Mouse (Mus musculus): ENCODE results near the gene Luzp1. TPM values are rescaled to one million over a fixed set of nuclear protein-coding genes. Genes with fewer than 3 reads are reported as not detected.

Gene Luzp1
- total RNA-seq, 2 experiments from 2014 or later = 17.0 to 18.2 TPM

DNA sequence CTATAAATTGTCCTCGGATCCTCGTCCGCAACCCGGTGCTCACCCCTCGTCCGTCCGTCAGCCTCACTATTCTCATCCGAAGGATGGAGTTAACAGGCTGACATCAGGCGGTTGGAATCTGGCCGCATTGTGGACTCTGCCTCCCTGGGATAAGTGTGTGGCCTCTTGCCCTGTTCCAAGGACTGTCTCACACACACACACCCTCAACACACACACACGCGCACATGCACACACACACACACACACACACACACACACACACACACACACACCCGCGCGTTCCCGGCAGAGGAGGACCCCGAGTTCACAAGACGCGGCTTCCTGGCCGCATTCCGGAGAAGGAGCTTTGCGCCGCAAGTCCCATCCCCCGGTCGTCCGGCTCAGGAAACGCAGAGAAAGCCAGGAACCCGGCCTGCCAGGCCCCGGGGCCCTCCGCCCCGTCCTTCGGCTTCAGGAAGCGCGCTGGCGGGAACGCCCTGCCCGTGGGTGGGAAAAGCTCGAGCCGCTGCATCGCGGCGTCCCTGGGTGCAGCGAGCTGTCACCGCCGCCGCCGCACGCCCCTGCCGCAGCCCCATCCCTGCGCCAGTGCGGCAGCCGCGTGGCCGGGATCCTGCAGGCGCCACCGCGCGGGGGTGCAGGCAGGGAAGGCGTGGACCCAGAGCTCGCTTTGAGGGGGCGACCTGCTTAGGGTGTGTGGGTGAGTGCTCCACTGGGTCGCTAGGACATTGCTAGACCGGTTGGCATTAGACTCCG is 7.3 kb upstream of the Luzp1 start, which contains the start of gene 6030445D17Rik:
TSS of gene 6030445D17Rik (plus strand) at position 165 of the 753 bp plus-strand sequence.
- DNase-seq = peak; percentile 87

GRCm38 (mm10) chr4:136462839-136463178 is 6.8 kb upstream of the Luzp1 start:
- no peak for DNase-seq

GRCm38 (mm10) chr4:136463436-136463835 is 6.1 kb upstream of the Luzp1 start:
- DNase-seq = no peak

DNA sequence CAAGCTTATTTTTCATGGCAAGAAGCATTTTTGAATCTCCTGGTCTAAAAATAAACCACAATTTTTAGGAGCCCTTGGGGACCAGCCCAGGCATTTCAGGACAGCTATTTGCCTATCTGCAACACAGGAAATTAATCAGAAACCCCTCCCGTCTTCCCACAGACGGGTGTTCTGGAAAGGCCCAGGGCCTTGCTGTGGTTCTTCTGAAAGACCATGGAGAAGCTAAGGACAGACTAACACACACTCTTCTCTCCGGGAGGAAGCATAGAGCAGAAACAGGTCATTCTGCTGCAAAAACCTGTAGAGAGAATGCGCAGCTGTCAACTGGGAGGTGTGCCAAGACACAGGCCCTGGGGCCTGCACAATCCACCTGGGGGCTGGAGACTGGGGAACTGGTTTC is 3.3 kb upstream of the Luzp1 start:
- peak; percentile 54 for DNase-seq

DNA sequence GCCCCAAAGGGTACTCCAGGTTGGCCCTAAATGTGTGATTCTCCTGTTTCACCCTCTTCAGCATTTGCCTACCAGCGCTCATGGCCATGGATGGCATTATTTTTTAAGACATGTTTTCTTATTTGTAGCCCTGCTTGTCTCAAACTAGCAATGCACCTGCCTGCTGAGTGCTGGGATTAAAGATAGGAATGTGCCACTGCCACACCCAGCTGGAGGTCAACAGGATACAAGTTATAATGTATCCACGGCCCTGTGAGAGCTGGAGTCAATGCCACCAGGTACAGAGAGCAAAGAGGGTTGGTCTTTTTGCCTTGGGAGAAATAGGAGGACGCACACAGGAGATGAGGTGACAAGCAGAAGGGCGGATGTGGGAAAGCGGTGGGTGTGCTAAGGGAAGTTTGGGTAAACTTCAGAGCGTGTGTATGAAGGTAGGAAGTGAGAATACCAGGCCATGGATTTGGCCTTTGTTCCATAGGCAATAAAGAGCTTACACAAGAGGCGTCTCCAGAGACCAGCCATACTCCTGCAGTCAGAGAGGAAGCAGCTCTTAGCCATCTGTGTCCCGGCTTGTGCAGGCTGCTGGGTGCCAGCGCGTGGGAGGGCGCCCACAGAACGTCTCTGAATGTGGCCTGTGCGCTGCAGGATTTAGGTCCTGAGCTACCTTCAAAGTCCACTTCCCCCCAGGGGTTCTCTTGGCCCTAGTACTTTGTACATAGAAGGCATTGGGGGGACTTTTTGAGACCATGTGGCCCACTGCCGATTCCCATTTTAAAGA is 821 bp upstream of the Luzp1 start:
- peak; percentile 18 for DNase-seq

GRCm38 (mm10) chr4:136469941-136470346 is 383 bp downstream of the Luzp1 start:
- DNase-seq = no peak

DNA sequence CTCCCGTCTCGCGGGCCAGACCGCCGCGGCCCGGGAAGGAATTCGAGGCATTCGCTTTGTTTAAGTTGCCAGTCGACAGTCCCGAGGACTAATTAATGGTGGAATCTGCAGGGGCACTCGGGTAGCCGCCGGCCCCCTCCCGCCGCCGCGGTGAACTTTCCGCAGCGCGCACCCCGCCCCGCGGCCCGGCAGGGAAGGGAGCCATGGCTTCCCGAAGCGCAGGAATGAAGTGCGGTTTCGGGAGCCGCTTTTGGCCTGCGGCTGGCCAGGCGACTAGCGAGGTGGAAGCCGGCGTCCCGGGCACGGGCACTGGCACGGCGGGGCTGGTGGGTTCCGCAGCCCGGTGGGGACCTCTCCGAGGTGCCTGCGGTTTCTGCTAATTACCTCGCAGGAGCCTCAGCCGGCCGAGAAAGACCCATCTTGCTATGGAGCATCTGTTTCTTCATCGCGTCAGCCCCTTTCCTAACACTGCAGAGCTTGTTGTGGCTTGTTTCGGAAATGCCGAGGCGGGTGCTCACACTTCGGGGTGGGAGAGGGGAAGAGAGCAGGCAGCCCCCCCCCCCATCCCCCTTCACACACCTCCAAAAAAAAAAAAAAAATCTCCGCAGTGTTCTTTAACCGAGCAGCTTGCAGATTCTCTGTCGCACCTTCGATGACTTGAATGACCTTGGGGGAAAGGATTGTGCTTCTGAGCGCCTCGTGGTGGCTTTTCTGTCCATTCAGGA is 948 bp downstream of the Luzp1 start:
- DNase-seq = peak; percentile 38

- DNase-seq = no peak
Measured at GRCm38 (mm10) chr4:136476692-136477091, 7.1 kb downstream of the Luzp1 start.

DNA sequence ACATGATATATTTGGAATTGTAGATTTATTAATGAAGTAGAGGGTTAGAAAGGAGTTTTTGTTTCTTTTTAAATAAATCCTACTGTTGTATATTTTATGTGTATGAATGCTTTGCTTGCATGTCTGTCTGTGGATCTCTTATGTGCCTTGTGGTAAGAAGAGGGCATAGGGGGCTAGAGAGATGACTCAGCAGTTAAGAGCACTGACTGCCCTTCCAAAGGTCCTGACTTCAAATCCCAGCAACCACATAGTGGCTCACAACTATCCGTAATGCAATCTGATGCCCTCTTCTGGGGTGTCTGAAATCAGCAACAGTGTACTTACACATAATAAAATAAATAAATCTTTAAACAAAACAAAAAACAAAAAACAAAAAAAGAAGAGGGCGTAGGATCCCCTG is 17.0 kb downstream of the Luzp1 start:
- no peak for DNase-seq

DNA sequence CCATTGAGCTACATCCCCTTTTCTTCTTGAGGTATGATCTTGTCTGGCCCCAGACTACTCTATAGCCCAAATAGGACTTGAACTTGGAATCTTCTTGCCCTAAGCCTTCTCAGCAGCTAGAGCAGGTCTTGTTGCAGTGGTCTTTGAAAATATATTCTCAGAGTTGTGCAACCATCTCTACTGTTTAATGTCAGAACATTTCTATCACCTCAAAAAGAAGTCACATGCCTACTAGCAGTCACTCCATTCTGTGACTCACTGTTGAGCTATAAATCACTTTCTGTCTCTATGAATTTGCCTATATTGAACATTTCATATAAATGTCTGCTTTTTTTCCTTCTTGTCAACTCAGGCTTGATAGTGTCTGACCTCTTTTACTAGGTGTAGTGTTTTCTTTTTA is 26.4 kb downstream of the Luzp1 start:
- no peak for DNase-seq

GRCm38 (mm10) chr4:136505426-136506215 is 36.1 kb downstream of the Luzp1 start:
- DNase-seq = no peak

DNA sequence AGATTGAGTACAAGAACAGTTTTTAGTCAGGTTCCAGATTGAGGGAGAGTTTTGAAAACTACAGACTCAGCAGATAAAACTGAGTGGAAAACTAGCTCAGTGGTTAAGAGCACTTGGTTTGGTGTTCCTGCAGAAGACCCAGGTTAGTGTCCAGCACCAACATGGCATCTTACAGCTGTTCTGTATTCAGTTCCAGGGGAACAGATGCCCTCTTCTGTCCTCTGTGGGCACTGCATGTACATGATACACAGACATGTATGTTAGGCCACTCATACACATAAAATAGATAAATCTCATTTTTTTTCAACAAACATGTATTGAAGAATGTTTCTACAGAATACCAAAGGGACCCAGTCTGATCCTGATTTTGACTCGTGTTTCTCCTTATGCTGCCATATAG is 40.3 kb downstream of the Luzp1 start:
- no peak for DNase-seq

DNA sequence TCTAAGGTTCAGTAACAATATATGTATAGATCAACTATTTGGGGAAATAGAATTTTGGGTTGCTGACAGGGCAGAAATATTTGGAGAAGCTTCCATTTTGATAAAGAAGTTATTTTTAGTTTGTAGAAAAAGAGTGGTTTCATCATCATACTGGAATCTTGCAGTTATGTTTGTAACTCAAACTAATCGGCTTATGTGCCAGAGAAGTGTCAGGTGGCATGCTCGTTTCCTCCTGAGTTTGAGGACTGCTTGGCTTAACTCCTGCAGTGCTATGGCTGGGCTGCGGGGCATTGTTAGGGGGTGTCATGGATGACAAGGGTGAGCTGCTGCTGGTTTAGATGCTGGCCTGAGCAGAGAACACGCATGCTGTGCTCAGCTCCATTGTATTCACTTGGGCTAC is 42.1 kb downstream of the Luzp1 start:
- no peak for DNase-seq

DNA sequence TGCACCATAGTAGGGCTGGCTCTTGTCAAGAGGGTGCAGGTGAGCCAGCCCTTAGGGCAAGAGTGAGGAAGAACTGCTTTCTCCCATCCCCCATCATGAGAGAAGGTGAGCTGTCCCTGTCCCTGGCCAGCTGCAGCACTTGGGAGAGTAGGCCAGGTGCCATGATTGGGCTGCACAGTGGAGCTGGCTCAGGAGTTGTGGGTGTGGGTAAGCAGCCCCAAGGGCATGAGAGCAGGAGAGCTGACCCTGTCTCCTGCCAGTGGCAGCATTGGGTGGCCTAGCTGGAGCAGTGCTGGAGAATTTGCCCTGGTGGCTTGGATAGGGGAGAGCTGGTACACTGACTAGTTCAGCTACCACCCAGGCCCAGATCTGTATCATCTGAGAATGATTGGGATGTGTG is 43.3 kb downstream of the Luzp1 start:
- peak; percentile 32 for DNase-seq

DNA sequence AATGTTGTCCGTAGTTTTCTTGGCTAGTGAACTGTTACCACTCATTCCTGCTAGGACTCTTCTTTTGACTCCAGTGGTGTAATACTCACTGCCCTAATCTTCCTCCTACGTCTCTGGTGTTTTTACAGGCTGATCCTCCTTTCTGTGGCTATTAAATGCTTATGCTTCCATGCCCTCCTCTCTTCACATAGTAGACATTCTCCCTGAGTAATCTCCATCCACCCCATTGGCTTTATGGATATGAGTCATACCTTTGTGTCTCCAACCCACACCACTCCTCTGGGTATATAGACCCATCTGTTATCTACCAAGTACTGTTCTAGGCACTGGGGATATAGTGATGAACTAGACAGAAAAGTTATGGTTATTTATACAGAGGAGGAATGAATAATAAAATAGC is 48.6 kb downstream of the Luzp1 start:
- no peak for DNase-seq

DNA sequence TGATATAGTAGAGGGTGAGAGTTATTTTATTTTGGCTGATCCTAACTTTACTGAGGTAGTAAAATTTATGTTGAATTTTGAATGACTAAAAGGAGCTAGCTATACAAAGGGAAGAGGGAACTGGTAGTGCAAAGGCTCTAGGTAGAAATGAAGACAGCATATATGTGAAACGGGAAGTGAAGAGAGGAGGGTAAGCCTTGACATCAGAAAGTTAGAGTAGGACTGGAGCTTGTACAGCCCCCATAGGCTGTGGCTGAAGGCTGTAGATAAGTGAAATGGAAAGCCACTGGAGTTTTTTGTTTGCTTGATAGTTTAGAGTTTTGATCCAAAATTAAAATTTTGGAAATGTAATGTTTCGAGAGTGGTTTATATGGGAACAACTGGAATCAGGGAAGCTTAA is 49.0 kb downstream of the Luzp1 start:
- no peak for DNase-seq

- no peak for DNase-seq
Measured at GRCm38 (mm10) chr4:136519866-136520265, 50.3 kb downstream of the Luzp1 start.

GRCm38 (mm10) chr4:136521898-136522297 is 52.3 kb downstream of the Luzp1 start:
- DNase-seq = no peak

DNA sequence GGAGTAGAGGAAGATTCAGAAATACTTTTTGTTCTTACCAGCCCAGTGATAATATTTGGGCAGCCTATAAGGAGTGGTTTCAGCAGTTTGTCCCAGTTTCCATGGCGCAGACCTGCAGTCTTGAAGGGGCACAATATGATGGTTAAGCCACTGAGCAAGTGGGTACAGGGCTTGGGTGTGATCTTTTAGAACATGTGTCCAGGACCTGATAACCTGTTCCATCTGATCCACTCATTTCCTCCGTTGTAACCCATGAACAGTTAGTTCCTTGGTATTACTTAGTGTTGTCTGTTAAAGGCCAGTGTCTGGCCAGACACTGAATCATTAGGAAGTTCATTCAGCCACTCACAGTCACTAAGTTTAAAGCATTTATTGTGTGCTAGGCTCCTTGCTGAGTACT is 54.7 kb downstream of the Luzp1 start:
- no peak for DNase-seq

GRCm38 (mm10) chr4:136526412-136526811 is 56.9 kb downstream of the Luzp1 start:
- no peak for DNase-seq

- DNase-seq = no peak
Measured at GRCm38 (mm10) chr4:136545151-136545550, 75.6 kb downstream of the Luzp1 start.

All from gastrocnemius, postnatal 25 days (tissue).